16 mouse cellular contexts compared by ENCODE assay signal in the genomic region with DNA sequence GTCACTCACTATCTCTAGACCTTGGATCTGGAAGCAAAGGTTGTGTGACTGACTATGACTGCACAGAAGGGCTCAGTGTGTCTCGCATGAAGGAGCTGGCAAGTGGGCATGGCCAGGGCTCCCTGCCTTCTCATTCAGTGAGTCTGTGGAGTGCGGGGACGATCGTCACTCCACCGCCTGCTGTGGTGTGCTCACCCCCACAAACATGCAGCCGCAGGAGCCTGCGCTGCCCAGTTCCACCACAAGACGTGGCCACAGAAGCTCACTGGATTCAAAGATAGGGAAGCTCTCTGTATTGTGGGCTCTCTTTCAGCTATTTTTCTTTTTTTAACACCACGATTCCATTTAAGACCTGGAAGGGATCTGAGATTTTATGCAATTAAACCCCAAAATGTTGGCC.
A peak's percentile ranks its signal among the peaks of the same experiment; 100 is the strongest.
DNase-seq lines count a peak whose midpoint lies in the region; ATAC-seq and TF ChIP-seq lines count a peak whose summit lies in the region.
"Had no signal": no experiment of that assay in that cellular context is flagged by ENCODE, and none has a peak within 500 bp of the region (broad histone marks: within the 10 kb centered on the region; RNA-seq: fewer than 3 reads in every experiment).

No protein-coding gene starts in this region.

- H3K36me3 ChIP-seq in forebrain, embryonic 16.5 days (ENCODE audit: control insufficient read depth, insufficient read depth): no peaks in the 10 kb centered on the region
- H3K36me3 ChIP-seq in forebrain, embryonic 10.5 days (replicated peaks): no peaks in the 10 kb centered on the region
- no peaks in the 10 kb centered on the region for H3K36me3 ChIP-seq in E14TG2a.4 (ENCODE audit: insufficient read depth, low read length)
- no peaks in the 10 kb centered on the region for H3K36me3 ChIP-seq in embryonic facial prominence, embryonic 14.5 days (ENCODE audit: control insufficient read depth, insufficient read depth, low read length)
- H3K36me3 ChIP-seq: heart, embryonic 15.5 days; intestine, embryonic 15.5 days had no signal

- no peaks in the 10 kb centered on the region for H3K27me3 ChIP-seq in forebrain, embryonic 16.5 days (replicated peaks; ENCODE audit: control insufficient read depth, insufficient read depth, low read length)
- peaks cover 39% of the 10 kb centered on the region for H3K27me3 ChIP-seq in forebrain, embryonic 10.5 days (ENCODE audit: poor library complexity, severe bottlenecking)
- peaks cover 35% of the 10 kb centered on the region for H3K27me3 ChIP-seq in E14TG2a.4 (ENCODE audit: insufficient read depth, low read length)
- no peaks in the 10 kb centered on the region for H3K27me3 ChIP-seq in embryonic facial prominence, embryonic 14.5 days (replicated peaks; ENCODE audit: control insufficient read depth, insufficient read depth, low read length)
- H3K27me3 ChIP-seq: heart, embryonic 15.5 days; intestine, embryonic 15.5 days; limb, embryonic 12.5 days had no signal

- H3K27ac ChIP-seq in forebrain, embryonic 16.5 days (ENCODE audit: low read length): peak overlapping the region; percentile 18; the same call in 1 of the 2 replicates
- H3K27ac ChIP-seq in forebrain, embryonic 10.5 days: no peak overlapping the region
- peak overlapping the region; percentile 65 for H3K27ac ChIP-seq in embryonic facial prominence, embryonic 14.5 days (replicated peaks; ENCODE audit: low read depth, low read length)
- H3K27ac ChIP-seq: heart, embryonic 15.5 days; intestine, embryonic 15.5 days had no signal

- DNase-seq in forebrain, embryonic 10.5 days (ENCODE audit: extremely low spot score, low spot score): no peak
- no peak for DNase-seq in embryonic facial prominence, embryonic 14.5 days (ENCODE audit: low spot score)
- DNase-seq in urinary bladder, postnatal 14 days (ENCODE audit: low spot score): no peak
- no peak for DNase-seq in heart, adult 11 months
- DNase-seq in spleen, adult 18-20 months: no peak
- DNase-seq: gastrocnemius, postnatal 36 days; kidney, postnatal 4 days; layer of hippocampus, postnatal 36 days; right cerebral cortex, postnatal 25 days had no signal

- ATAC-seq in forebrain, embryonic 16.5 days: no peak
- no peak for ATAC-seq in embryonic facial prominence, embryonic 14.5 days (ENCODE audit: low read depth)
- peak; percentile 69 for ATAC-seq in megakaryocyte-erythroid progenitor cell, adult 5-6 weeks (replicated peaks; ENCODE audit: low FRiP score, low TSS enrichment, poor library complexity, severe bottlenecking)
- ATAC-seq: intestine, embryonic 15.5 days; lung, postnatal 0 days had no signal

- no peak overlapping the region for H3K9ac ChIP-seq in forebrain, embryonic 16.5 days (replicated peaks; ENCODE audit: low read depth, low read length)
- H3K9ac ChIP-seq in embryonic facial prominence, embryonic 14.5 days (ENCODE audit: low read depth, low read length): no peak overlapping the region
- H3K9ac ChIP-seq: heart, embryonic 15.5 days; intestine, embryonic 15.5 days; limb, embryonic 12.5 days had no signal

- no peak overlapping the region for H3K4me3 ChIP-seq in forebrain, embryonic 16.5 days (replicated peaks; ENCODE audit: low read length)
- H3K4me3 ChIP-seq in forebrain, embryonic 10.5 days: no peak overlapping the region
- H3K4me3 ChIP-seq in E14TG2a.4 (replicated peaks; ENCODE audit: low read length): peak overlapping the region; percentile 14; the same call in 1 of the 2 replicates
- H3K4me3 ChIP-seq in embryonic facial prominence, embryonic 14.5 days (ENCODE audit: low read depth, low read length): no peak overlapping the region
- H3K4me3 ChIP-seq: heart, embryonic 15.5 days; intestine, embryonic 15.5 days; limb, embryonic 12.5 days had no signal

- WGBS in forebrain, embryonic 16.5 days: 69% methylated on average over 9 of the region's 9 CpGs
- WGBS in forebrain, embryonic 10.5 days: 85% methylated on average over 9 of the region's 9 CpGs
- 74% methylated on average over 9 of the region's 9 CpGs for WGBS in embryonic facial prominence, embryonic 14.5 days

- no peaks in the 10 kb centered on the region for H3K9me3 ChIP-seq in forebrain, embryonic 16.5 days (ENCODE audit: control insufficient read depth, low read length)
- H3K9me3 ChIP-seq in forebrain, embryonic 10.5 days: no peaks in the 10 kb centered on the region
- H3K9me3 ChIP-seq in E14TG2a.4 (ENCODE audit: low read length): no peaks in the 10 kb centered on the region
- H3K9me3 ChIP-seq in embryonic facial prominence, embryonic 14.5 days (ENCODE audit: control insufficient read depth, low read length): no peaks in the 10 kb centered on the region
- H3K9me3 ChIP-seq: heart, embryonic 15.5 days; intestine, embryonic 15.5 days; limb, embryonic 12.5 days had no signal

- H3K4me1 ChIP-seq in forebrain, embryonic 16.5 days (replicated peaks; ENCODE audit: control insufficient read depth, insufficient read depth, low read length): peaks cover 36% of the 10 kb centered on the region
- H3K4me1 ChIP-seq in forebrain, embryonic 10.5 days: peaks cover 49% of the 10 kb centered on the region
- peaks cover 36% of the 10 kb centered on the region for H3K4me1 ChIP-seq in E14TG2a.4 (replicated peaks; ENCODE audit: low read depth, low read length)
- peaks cover 26% of the 10 kb centered on the region for H3K4me1 ChIP-seq in embryonic facial prominence, embryonic 14.5 days (ENCODE audit: control insufficient read depth, insufficient read depth, low read length)

- no peak for TF ChIP-seq CTCF in E14TG2a.4 (conservative IDR thresholded peaks at IDR 0.05; ENCODE audit: low read length)

- H3K4me2 ChIP-seq in forebrain, embryonic 16.5 days (ENCODE audit: low read length): no peak overlapping the region
- H3K4me2 ChIP-seq in embryonic facial prominence, embryonic 14.5 days (ENCODE audit: low read depth, low read length): no peak overlapping the region
- H3K4me2 ChIP-seq: heart, embryonic 15.5 days; intestine, embryonic 15.5 days; limb, embryonic 12.5 days had no signal
